In genomic region chr1:124044925-124045640, GRCm38 (mm10) we compare ENCODE assay signal across 9 mouse cellular contexts. TPM values are rescaled to one million over a fixed set of nuclear protein-coding genes. Genes with fewer than 3 reads are reported as not detected.
DNase-seq lines count a peak whose midpoint lies in the region; ATAC-seq and TF ChIP-seq lines count a peak whose summit lies in the region.
"Had no signal": no experiment of that assay in that cellular context is flagged by ENCODE, and none has a peak within 500 bp of the region (broad histone marks: within the 10 kb centered on the region; RNA-seq: fewer than 3 reads in every experiment).

Gene Dpp10 (minus strand): TSS chr1:124045559.

- H3K27ac ChIP-seq in left cerebral cortex, adult 2 months: peak within 1 kb of the TSS; percentile 88
- H3K27ac ChIP-seq in hindbrain, embryonic 15.5 days (replicated peaks): peak within 1 kb of the TSS; percentile 93
- H3K27ac ChIP-seq in liver, embryonic 16.5 days (ENCODE audit: low read length): no peak within 1 kb of the TSS
- no peak within 1 kb of the TSS for H3K27ac ChIP-seq in small intestine, adult 2 months (ENCODE audit: insufficient read depth, low read depth, low read length)
- H3K27ac ChIP-seq: macrophage had no signal

- no peaks in the 10 kb centered on the region for H3K36me3 ChIP-seq in hindbrain, embryonic 15.5 days
- H3K36me3 ChIP-seq in liver, embryonic 16.5 days (ENCODE audit: control insufficient read depth, insufficient read depth): no peaks in the 10 kb centered on the region
- H3K36me3 ChIP-seq in small intestine, adult 2 months (ENCODE audit: control insufficient read depth, insufficient read depth, low read length): no peaks in the 10 kb centered on the region

- peaks cover 9% of the 10 kb centered on the region; the same call in 1 of the 2 replicates for H3K4me1 ChIP-seq in hindbrain, embryonic 15.5 days (replicated peaks)
- H3K4me1 ChIP-seq in liver, embryonic 16.5 days (ENCODE audit: control insufficient read depth, low read depth, low read length): no peaks in the 10 kb centered on the region
- no peaks in the 10 kb centered on the region; the same call in 1 of the 2 replicates for H3K4me1 ChIP-seq in small intestine, adult 2 months (ENCODE audit: control insufficient read depth, insufficient read depth, insufficient read length, low read length)

- DNase-seq in left cerebral cortex, adult 2 months (ENCODE audit: extremely low spot score in 1 of 2, low spot score in 2 of 2): peak; percentile 44 to 52
- no peak for DNase-seq in left cerebral cortex, adult 11 months (ENCODE audit: low spot score)
- peak; percentile 20 to 25 for DNase-seq in cerebellum, postnatal 4 days (ENCODE audit: low spot score in 2 of 2)
- no peak for DNase-seq in urinary bladder, adult 18-20 months (ENCODE audit: low spot score in 2 of 2)

- peak; percentile 57 for ATAC-seq in hindbrain, embryonic 15.5 days (ENCODE audit: low FRiP score, low read depth)
- no peak for ATAC-seq in liver, embryonic 16.5 days (ENCODE audit: low read depth)
- ATAC-seq in activated CD4-positive, CD25-positive, alpha-beta regulatory T cell, adult 4 months: no peak

- TF ChIP-seq CTCF in left cerebral cortex, adult 2 months (IDR thresholded peaks at IDR 0.05): no peak
- TF ChIP-seq CTCF in small intestine, adult 2 months (IDR thresholded peaks at IDR 0.05; ENCODE audit: extremely low read depth, insufficient read length, insufficient replicate concordance, low read depth, low read length): no peak

- intact Hi-C loops in left cerebral cortex, adult 2 months (cut with DNase I): loop anchor here (1.0 to 10.0 kb wide), 6 partner anchors 68 to 1330 kb away; no protein-coding TSS in a partner anchor

- WGBS in hindbrain, embryonic 15.5 days: under 1% methylated on average over 31 of the region's 38 CpGs
- WGBS in liver, embryonic 16.5 days (ENCODE audit: insufficient replicate concordance): 1% methylated on average over 29 of the region's 38 CpGs
- 4% methylated on average over 27 of the region's 38 CpGs for WGBS in small intestine, adult 2 months

- peak within 1 kb of the TSS; percentile 58 for H3K9ac ChIP-seq in hindbrain, embryonic 15.5 days
- no peak within 1 kb of the TSS for H3K9ac ChIP-seq in liver, embryonic 16.5 days (ENCODE audit: low read depth, low read length)

- no peaks in the 10 kb centered on the region for H3K9me3 ChIP-seq in hindbrain, embryonic 15.5 days
- H3K9me3 ChIP-seq in liver, embryonic 16.5 days (replicated peaks; ENCODE audit: control insufficient read depth, low read length): no peaks in the 10 kb centered on the region

- H3K4me3 ChIP-seq in left cerebral cortex, adult 2 months: peak within 1 kb of the TSS; percentile 69
- peak within 1 kb of the TSS; percentile 78 for H3K4me3 ChIP-seq in hindbrain, embryonic 15.5 days
- H3K4me3 ChIP-seq in liver, embryonic 16.5 days (ENCODE audit: low read depth, low read length): no peak within 1 kb of the TSS
- peak within 1 kb of the TSS; percentile 28; the same call in 1 of the 2 replicates for H3K4me3 ChIP-seq in small intestine, adult 2 months (ENCODE audit: low read depth, low read length)

- TF ChIP-seq POLR2A in small intestine, adult 2 months (IDR thresholded peaks at IDR 0.05; ENCODE audit: low read depth, low read length): no peak

- no peaks in the 10 kb centered on the region for H3K27me3 ChIP-seq in hindbrain, embryonic 15.5 days
- H3K27me3 ChIP-seq in liver, embryonic 16.5 days (ENCODE audit: control insufficient read depth, insufficient read depth, low read depth, low read length): peaks cover 27% of the 10 kb centered on the region
- no peaks in the 10 kb centered on the region for H3K27me3 ChIP-seq in small intestine, adult 2 months (ENCODE audit: control insufficient read depth, insufficient read depth, low read length)

- H3K4me2 ChIP-seq in hindbrain, embryonic 15.5 days: peak within 1 kb of the TSS; percentile 78
- H3K4me2 ChIP-seq in liver, embryonic 16.5 days (ENCODE audit: low read depth, low read length): peak within 1 kb of the TSS; percentile 13; the same call in 1 of the 2 replicates

RNA-seq across cellular contexts. Expression of gene Dpp10, which starts in this region (rescaled TPM):
- 100 to 1,000 TPM; 140 to 145 TPM for total RNA-seq in left cerebral cortex, adult 2 months (2021)
- polyA plus RNA-seq in hindbrain, embryonic 15.5 days (2015; fragmentation: Nextera tagmentation; extraction: Ambion mirVana): 21.9 and 24.2 TPM in 2 replicates
- polyA plus RNA-seq in liver, embryonic 16.5 days (2015; fragmentation: Nextera tagmentation; extraction: Ambion mirVana): 0.05 TPM in 1 of 2 replicates, not detected in the other
- 0.01 and 0.08 TPM in 2 replicates for polyA plus RNA-seq in small intestine, adult 2 months (2012; rRNA removed)
- under 1 TPM in 1 of 2 experiments, not detected in 1; 0.05 TPM for polyA plus RNA-seq in activated CD4-positive, CD25-positive, alpha-beta regulatory T cell, adult 4 months (2017; shearing (Covaris generic))
- polyA plus RNA-seq: macrophage had no signal

Comparison
In these comparisons a context has a peak if more than half of its experiments do, and no peak if none do; other contexts are left out.
1. RNA of gene Dpp10 (polyA plus RNA-seq): 21.9 to 24.2 TPM in hindbrain, embryonic 15.5 days; 0.01 to 0.08 TPM in small intestine, adult 2 months, 0.05 TPM in activated CD4-positive, CD25-positive, alpha-beta regulatory T cell, adult 4 months and 0.05 TPM in liver, embryonic 16.5 days; every median in the first group is over 10 times any median in the second.
2. DNase-seq: peak in left cerebral cortex, adult 2 months (2 of 2) and cerebellum, postnatal 4 days (2 of 2); none in left cerebral cortex, adult 11 months (single experiment) and urinary bladder, adult 18-20 months (0 of 2).
3. H3K27ac ChIP-seq: peak in left cerebral cortex, adult 2 months (single experiment) and hindbrain, embryonic 15.5 days (single experiment); none in liver, embryonic 16.5 days (single experiment) and small intestine, adult 2 months (single experiment).